Mouse (Mus musculus) brain, embryonic 14.5 days (tissue): ENCODE measurements around the gene Nrcam. TPM values are rescaled to one million over a fixed set of nuclear protein-coding genes. Genes with fewer than 3 reads are reported as not detected.

Experiments
- DNase-seq: peaks from one replicate; pipeline ENCODE4 v3.0.0-alpha.2; 2011; ENCODE audit warnings: low read depth
- CTCF ChIP-seq: fragments of 200-500 bp; IDR thresholded peaks from 2 replicates; pipeline ENCODE4 v1.5.1; 2012; ENCODE audit warnings: inconsistent platforms, mild to moderate bottlenecking, moderate library complexity, borderline replicate concordance; ENCODE audit not compliant: insufficient read depth, insufficient read length; ENCODE audit errors: extremely low read depth
- POLR2A ChIP-seq: fragments of 200-500 bp; IDR thresholded peaks from 2 replicates; pipeline ENCODE4 v1.6.1; 2012; ENCODE audit warnings: mild to moderate bottlenecking, inconsistent platforms, borderline replicate concordance; ENCODE audit not compliant: poor library complexity, insufficient read depth, insufficient read length, severe bottlenecking; ENCODE audit errors: extremely low read depth
- polyA plus RNA-seq: library from polyadenylated mRNA; depleted of rRNA; stranded (reverse); fragments of >200 nt; gene quantifications from 2 replicates; pipeline ENCODE4 v1.2.3, GENCODE M21; 2012

The Nrcam gene
- polyA plus RNA-seq, 1 experiment: 89.1 TPM

GRCm38 (mm10) chr12:44371076-44371710 lies 42.5 kb downstream of the Nrcam start:
- peak; percentile 77 for DNase-seq
- TF ChIP-seq CTCF (no peak), POLR2A (no peak)

DNA sequence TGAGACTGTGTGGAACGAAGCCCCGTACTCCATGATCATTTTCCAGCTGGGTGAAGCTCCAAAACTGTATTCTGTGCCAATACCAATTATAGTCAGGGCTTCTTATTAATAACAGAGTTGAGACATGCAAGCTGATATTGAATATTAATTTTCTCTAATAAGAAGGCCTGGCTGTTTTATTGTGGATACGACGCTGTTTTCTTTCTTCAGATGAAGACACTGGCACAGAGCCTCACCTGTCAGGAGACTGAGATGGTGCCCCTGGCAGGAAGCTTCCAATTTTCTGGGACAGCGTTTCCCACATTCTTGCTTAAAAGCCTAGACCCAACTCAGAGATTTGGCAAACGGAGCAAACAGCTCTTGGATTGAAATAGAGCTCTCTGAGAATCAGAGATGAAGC lies 47.3 kb downstream of the Nrcam start:
- TF ChIP-seq POLR2A (no peak), CTCF (no peak)
- DNase-seq: peak; percentile 80

DNA sequence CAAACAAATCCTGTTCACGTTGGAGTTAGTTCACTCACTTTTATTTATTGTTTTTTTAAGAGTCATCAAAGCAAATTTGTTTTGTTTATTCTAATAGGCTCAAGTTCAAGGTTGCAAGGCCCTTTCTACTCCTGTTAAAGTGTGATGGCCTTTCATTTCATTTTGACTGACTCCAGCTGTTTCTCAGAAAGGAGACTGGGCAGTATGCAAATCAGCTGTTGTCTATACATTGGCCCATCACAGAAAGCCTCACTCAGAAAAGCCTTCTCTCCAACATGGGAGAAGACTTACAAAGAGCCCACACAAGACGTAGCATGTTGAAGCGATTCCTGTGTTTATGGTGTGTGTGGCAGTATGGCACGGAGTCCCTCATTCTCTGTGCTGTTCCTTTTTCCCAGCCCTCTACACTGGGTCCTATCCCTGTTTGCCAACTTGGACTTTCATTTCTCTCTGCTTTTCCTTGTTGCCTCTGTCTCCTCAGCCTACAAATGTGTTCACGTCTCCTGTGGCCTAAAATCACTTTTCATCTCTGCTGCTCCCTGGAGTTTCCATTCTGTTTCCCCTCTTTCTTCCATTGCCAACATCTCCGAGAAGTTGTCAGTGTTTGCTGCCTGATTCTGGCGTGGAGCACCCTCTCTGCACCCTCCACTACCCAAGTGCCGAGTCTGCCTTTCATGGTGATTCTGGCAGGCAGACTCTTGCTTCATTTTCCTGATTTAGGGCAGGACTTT lies 49.9 kb downstream of the Nrcam start:
- DNase-seq: peak; percentile 42
- TF ChIP-seq CTCF: no peak
- TF ChIP-seq POLR2A: no peak

GRCm38 (mm10) chr12:44380805-44381204 lies 52.1 kb downstream of the Nrcam start:
- peak; percentile 80 for DNase-seq
- TF ChIP-seq POLR2A (no peak), CTCF (no peak)

- TF ChIP-seq POLR2A (no peak), CTCF (no peak)
- no peak for DNase-seq
Measured at GRCm38 (mm10) chr12:44386398-44386797, 57.7 kb downstream of the Nrcam start.

GRCm38 (mm10) chr12:44388220-44388619 lies 59.5 kb downstream of the Nrcam start:
- TF ChIP-seq POLR2A (no peak), CTCF (no peak)
- no peak for DNase-seq

- TF ChIP-seq POLR2A (no peak), CTCF (no peak)
- no peak for DNase-seq
Measured at GRCm38 (mm10) chr12:44390391-44391137, 61.9 kb downstream of the Nrcam start.

DNA sequence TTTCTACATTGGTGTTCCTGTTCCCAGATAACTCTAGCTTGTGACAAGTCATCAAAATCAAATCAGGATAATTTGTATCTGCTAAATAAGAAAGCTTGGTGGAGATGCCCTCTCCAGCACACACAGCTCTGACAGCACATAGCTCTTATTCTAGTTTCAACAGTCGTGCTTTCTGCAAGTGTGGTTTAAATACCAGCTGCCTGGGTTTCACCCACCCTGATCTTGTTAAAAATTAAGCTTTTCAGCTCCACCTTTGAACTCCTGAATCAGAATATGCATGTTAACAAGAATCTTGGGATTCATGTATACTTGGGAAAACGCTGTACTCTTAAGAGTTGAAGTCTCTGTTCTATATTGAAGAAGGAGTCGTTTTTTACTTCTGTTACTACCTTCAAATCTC lies 66.2 kb downstream of the Nrcam start:
- TF ChIP-seq POLR2A (no peak), CTCF (no peak)
- DNase-seq: no peak

GRCm38 (mm10) chr12:44397782-44398181 lies 69.1 kb downstream of the Nrcam start:
- peak; percentile 63 for DNase-seq
- TF ChIP-seq CTCF (no peak), POLR2A (no peak)

GRCm38 (mm10) chr12:44402134-44402533 lies 73.4 kb downstream of the Nrcam start:
- DNase-seq: peak; percentile 80
- TF ChIP-seq CTCF: no peak
- TF ChIP-seq POLR2A: no peak

GRCm38 (mm10) chr12:44403270-44403669 lies 74.6 kb downstream of the Nrcam start:
- TF ChIP-seq CTCF: no peak
- TF ChIP-seq POLR2A: no peak
- no peak for DNase-seq
